Comparison of ENCODE assay signal across 17 mouse cellular contexts in genomic region chr9:64980548-64980947, GRCm38 (mm10). TPM values are rescaled to one million over a fixed set of nuclear protein-coding genes. Genes with fewer than 3 reads are reported as not detected.
"Had no signal": no experiment of that assay in that cellular context is flagged by ENCODE, and none has a peak within 500 bp of the region (broad histone marks: within the 10 kb centered on the region; RNA-seq: fewer than 3 reads in every experiment).

No protein-coding gene starts in this region.

- H3K4me2 ChIP-seq: midbrain, embryonic 13.5 days; neural tube, embryonic 15.5 days had no signal

- H3K9ac ChIP-seq: liver, embryonic 14.5 days; midbrain, embryonic 13.5 days; neural tube, embryonic 15.5 days had no signal

- ATAC-seq: intestine, postnatal 0 days; lung, postnatal 0 days; midbrain, embryonic 13.5 days had no signal

- H3K4me1 ChIP-seq: limb, embryonic 10.5 days; midbrain, embryonic 13.5 days; neural tube, embryonic 15.5 days had no signal

- H3K27me3 ChIP-seq: midbrain, embryonic 13.5 days; neural tube, embryonic 15.5 days had no signal

- DNase-seq: kidney, postnatal 25 days; lung, adult 2 months; lung, postnatal 36 days; right cerebral cortex, adult 18-20 months; right cerebral cortex, postnatal 25 days; thymus, postnatal 36 days had no signal

- H3K27ac ChIP-seq: left cerebral cortex, adult 2 months; limb, embryonic 10.5 days; liver, embryonic 14.5 days; midbrain, embryonic 13.5 days; neural tube, embryonic 15.5 days had no signal

- H3K9me3 ChIP-seq: limb, embryonic 10.5 days; midbrain, embryonic 13.5 days; neural tube, embryonic 15.5 days had no signal

- H3K4me3 ChIP-seq: left cerebral cortex, adult 2 months; limb, embryonic 10.5 days; midbrain, embryonic 13.5 days; neural tube, embryonic 15.5 days had no signal

RNA-seq across cellular contexts. Expression of gene Slc24a1, which starts 29.1 kb away (rescaled TPM):
- total RNA-seq: megakaryocyte progenitor cell, adult 5-6 weeks; midbrain, postnatal 0 days had no signal
- polyA plus RNA-seq: neural tube, embryonic 11.5 days; small intestine, adult 2 months had no signal
